Mouse (Mus musculus): ENCODE results near the gene Gdf9. TPM values are rescaled to one million over a fixed set of nuclear protein-coding genes. Genes with fewer than 3 reads are reported as not detected.
A peak's percentile ranks its signal among the peaks of the same experiment; 100 is the strongest.
"Not testable (repeated sequence)": the region's sequence is repeated elsewhere in the genome, so short reads cannot be mapped to it uniquely, and the experiment has no call there.

The Gdf9 gene
- polyA plus RNA-seq (2016; fragmentation: Nextera tagmentation; extraction: Ambion mirVana): 0.74 and 1.5 TPM in 2 replicates

GRCm38 (mm10) chr11:53430670-53431346 is at the start of gene Gdf9, which contains the start of gene Uqcrq:
Gdf9 (plus strand) TSS chr11:53431023.
Uqcrq (minus strand) TSS chr11:53430831.
- DNase-seq (ENCODE audit: low spot score): peak; percentile 100
- WGBS: under 1% methylated on average over 44 of the region's 44 CpGs
- Histone ChIP-seq H3K4me3 (peak within 1 kb of the TSS; percentile 88), H3K9me3 (no peaks in the 10 kb centered on the region), H3K4me1 (peaks cover 21% of the 10 kb centered on the region), H3K27me3 (ENCODE audit: insufficient read depth, poor library complexity, severe bottlenecking) (no peaks in the 10 kb centered on the region), H3K36me3 (peaks cover 16% of the 10 kb centered on the region), H3K27ac (peak within 1 kb of the TSS; percentile 95)

- whole genome bisulfite sequencing: 96% methylated on average over 2 of the region's 2 CpGs
Observed at GRCm38 (mm10) chr11:53383758-53384428, 46.9 kb upstream of the Gdf9 start.

GRCm38 (mm10) chr11:53393856-53394255 is 37.0 kb upstream of the Gdf9 start:
- H3K4me1 ChIP-seq: no peaks in the 10 kb centered on the region
- no peak overlapping the region for H3K27ac ChIP-seq
- no peak for DNase-seq (ENCODE audit: low spot score)
- H3K27me3 ChIP-seq (ENCODE audit: insufficient read depth, poor library complexity, severe bottlenecking): no peaks in the 10 kb centered on the region
- H3K4me3 ChIP-seq: no peak overlapping the region
- H3K9me3 ChIP-seq: no peaks in the 10 kb centered on the region
- H3K36me3 ChIP-seq: peaks cover 75% of the 10 kb centered on the region
- WGBS: 76% methylated on average over 1 of the region's 1 CpGs

More at GRCm38 (mm10) chr11:53383758-53384428, 46.9 kb upstream of the Gdf9 start:
- no peak overlapping the region for H3K4me3 ChIP-seq
- no peak overlapping the region for H3K27ac ChIP-seq
- no peaks in the 10 kb centered on the region for H3K9me3 ChIP-seq
- H3K27me3 ChIP-seq (ENCODE audit: insufficient read depth, poor library complexity, severe bottlenecking): no peaks in the 10 kb centered on the region
- H3K36me3 ChIP-seq: peaks cover 51% of the 10 kb centered on the region
- no peaks in the 10 kb centered on the region for H3K4me1 ChIP-seq
- no peak for DNase-seq (ENCODE audit: low spot score)

GRCm38 (mm10) chr11:53403638-53404037 is 27.2 kb upstream of the Gdf9 start:
- no peaks in the 10 kb centered on the region for H3K9me3 ChIP-seq
- no peak overlapping the region for H3K4me3 ChIP-seq
- H3K27ac ChIP-seq: no peak overlapping the region
- DNase-seq (ENCODE audit: low spot score): no peak
- no peaks in the 10 kb centered on the region for H3K4me1 ChIP-seq
- 79% methylated on average over 1 of the region's 1 CpGs for WGBS
- H3K36me3 ChIP-seq: peaks cover 96% of the 10 kb centered on the region
- no peaks in the 10 kb centered on the region for H3K27me3 ChIP-seq (ENCODE audit: insufficient read depth, poor library complexity, severe bottlenecking)

- no peak overlapping the region for H3K4me3 ChIP-seq
- H3K9me3 ChIP-seq: no peaks in the 10 kb centered on the region
- no peak for DNase-seq (ENCODE audit: low spot score)
- H3K36me3 ChIP-seq: peaks cover 94% of the 10 kb centered on the region
- H3K27me3 ChIP-seq (ENCODE audit: insufficient read depth, poor library complexity, severe bottlenecking): no peaks in the 10 kb centered on the region
- no peak overlapping the region for H3K27ac ChIP-seq
- no peaks in the 10 kb centered on the region for H3K4me1 ChIP-seq
Observed at GRCm38 (mm10) chr11:53411738-53412137, 19.1 kb upstream of the Gdf9 start.

- Histone ChIP-seq H3K4me1 (no peaks in the 10 kb centered on the region), H3K36me3 (peaks cover 95% of the 10 kb centered on the region), H3K27me3 (ENCODE audit: insufficient read depth, poor library complexity, severe bottlenecking) (no peaks in the 10 kb centered on the region), H3K27ac (no peak overlapping the region), H3K9me3 (no peaks in the 10 kb centered on the region), H3K4me3 (no peak overlapping the region)
- WGBS: 93% methylated on average over 4 of the region's 4 CpGs
- DNase-seq (ENCODE audit: low spot score): no peak
Observed at GRCm38 (mm10) chr11:53413871-53414270, 17.0 kb upstream of the Gdf9 start.

GRCm38 (mm10) chr11:53418048-53418447 is 12.8 kb upstream of the Gdf9 start:
- Histone ChIP-seq H3K4me1 (peaks cover 6% of the 10 kb centered on the region; the same call in 1 of the 2 replicates), H3K4me3 (no peak overlapping the region), H3K9me3 (no peaks in the 10 kb centered on the region), H3K27me3 (ENCODE audit: insufficient read depth, poor library complexity, severe bottlenecking) (no peaks in the 10 kb centered on the region), H3K36me3 (peaks cover 76% of the 10 kb centered on the region), H3K27ac (no peak overlapping the region)
- no peak for DNase-seq (ENCODE audit: low spot score)

- Histone ChIP-seq H3K4me1 (peaks cover 26% of the 10 kb centered on the region), H3K36me3 (peaks cover 30% of the 10 kb centered on the region), H3K27ac (no peak within 1 kb of the TSS), H3K27me3 (ENCODE audit: insufficient read depth, poor library complexity, severe bottlenecking) (no peaks in the 10 kb centered on the region), H3K4me3 (no peak within 1 kb of the TSS), H3K9me3 (no peaks in the 10 kb centered on the region)
- 85% methylated on average over 4 of the region's 4 CpGs for WGBS
- no peak for DNase-seq (ENCODE audit: low spot score)
Observed at GRCm38 (mm10) chr11:53423036-53423435, 7.8 kb upstream of the Gdf9 start, which contains the start of gene Leap2. Leap2 (minus strand) TSS chr11:53423170.

GRCm38 (mm10) chr11:53424826-53425225 is 6.0 kb upstream of the Gdf9 start:
- no peak for DNase-seq (ENCODE audit: low spot score)
- WGBS: 69% methylated on average over 2 of the region's 2 CpGs
- no peak overlapping the region for H3K4me3 ChIP-seq
- H3K4me1 ChIP-seq: peaks cover 31% of the 10 kb centered on the region
- no peaks in the 10 kb centered on the region for H3K27me3 ChIP-seq (ENCODE audit: insufficient read depth, poor library complexity, severe bottlenecking)
- H3K36me3 ChIP-seq: peaks cover 27% of the 10 kb centered on the region
- no peak overlapping the region for H3K27ac ChIP-seq
- no peaks in the 10 kb centered on the region for H3K9me3 ChIP-seq

- Histone ChIP-seq H3K4me1 (peaks cover 31% of the 10 kb centered on the region), H3K27ac (0 out of 2 replicates have a peak overlapping the region, but pooled peaks have one; percentile 42), H3K4me3 (no peak overlapping the region), H3K36me3 (peaks cover 23% of the 10 kb centered on the region), H3K9me3 (no peaks in the 10 kb centered on the region), H3K27me3 (ENCODE audit: insufficient read depth, poor library complexity, severe bottlenecking) (no peaks in the 10 kb centered on the region)
- DNase-seq (ENCODE audit: low spot score): no peak
- 48% methylated on average over 3 of the region's 3 CpGs for WGBS
Observed at GRCm38 (mm10) chr11:53425251-53425650, 5.6 kb upstream of the Gdf9 start.

- Histone ChIP-seq H3K4me3 (no peak overlapping the region), H3K9me3 (no peaks in the 10 kb centered on the region), H3K4me1 (peaks cover 31% of the 10 kb centered on the region), H3K27ac (0 out of 2 replicates have a peak overlapping the region, but pooled peaks have one; percentile 42), H3K27me3 (ENCODE audit: insufficient read depth, poor library complexity, severe bottlenecking) (no peaks in the 10 kb centered on the region), H3K36me3 (peaks cover 21% of the 10 kb centered on the region)
- no peak for DNase-seq (ENCODE audit: low spot score)
- 81% methylated on average over 6 of the region's 6 CpGs for WGBS
Observed at GRCm38 (mm10) chr11:53425711-53426255, 5.0 kb upstream of the Gdf9 start.

GRCm38 (mm10) chr11:53426914-53427313 is 3.9 kb upstream of the Gdf9 start:
- H3K27me3 ChIP-seq (ENCODE audit: insufficient read depth, poor library complexity, severe bottlenecking); H3K4me3 ChIP-seq; H3K9me3 ChIP-seq; DNase-seq (ENCODE audit: low spot score): not testable (repeated sequence)
- 0 out of 2 replicates have a peak overlapping the region, but pooled peaks have one; percentile 36 for H3K27ac ChIP-seq
- 47% methylated on average over 3 of the region's 3 CpGs for WGBS
- peaks cover 38% of the 10 kb centered on the region for H3K4me1 ChIP-seq
- H3K36me3 ChIP-seq: peaks cover 16% of the 10 kb centered on the region
